Mouse (Mus musculus): ENCODE measurements around the gene Dynlt1f. TPM values are rescaled to one million over a fixed set of nuclear protein-coding genes. Genes with fewer than 3 reads are reported as not detected.
"Not testable (repeated sequence)": the region's sequence is repeated elsewhere in the genome, so short reads cannot be mapped to it uniquely, and the experiment has no call there.

Dynlt1f gene
- total RNA-seq, 2 experiments from 2014 or later = 54.7 to 57.4 TPM

DNA sequence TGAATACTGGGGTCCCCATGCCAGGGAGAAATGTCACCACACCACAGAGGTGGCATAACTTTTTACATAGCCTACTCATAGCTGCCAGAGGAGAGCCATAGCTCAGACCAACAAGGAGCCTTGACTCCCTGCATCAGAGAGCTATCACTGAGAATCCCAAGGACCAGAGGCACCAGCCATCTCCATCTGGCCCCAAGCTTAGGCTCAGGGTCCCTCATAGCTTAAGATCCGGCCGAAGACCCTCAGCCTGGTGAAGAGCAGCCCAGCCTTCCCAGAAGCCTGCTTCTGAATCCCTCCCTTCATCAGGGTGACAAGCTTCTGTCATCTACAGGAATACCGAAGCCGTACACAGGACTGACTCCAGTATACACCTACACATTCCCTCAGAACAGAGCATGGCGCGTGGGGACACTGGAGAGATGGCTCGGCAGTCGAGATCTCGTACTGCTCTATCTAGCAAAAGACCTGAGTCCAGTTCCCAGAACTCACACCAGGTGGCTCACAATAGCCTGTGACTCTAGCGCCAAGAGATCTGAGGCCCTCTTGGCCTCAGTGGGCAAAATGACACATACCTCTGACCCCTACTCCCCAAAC is 15.6 kb downstream of the Dynlt1f start:
- H3K4me3 ChIP-seq; H3K27ac ChIP-seq; DNase-seq; intact Hi-C loops (cut with DNase I): not testable (repeated sequence)

DNA sequence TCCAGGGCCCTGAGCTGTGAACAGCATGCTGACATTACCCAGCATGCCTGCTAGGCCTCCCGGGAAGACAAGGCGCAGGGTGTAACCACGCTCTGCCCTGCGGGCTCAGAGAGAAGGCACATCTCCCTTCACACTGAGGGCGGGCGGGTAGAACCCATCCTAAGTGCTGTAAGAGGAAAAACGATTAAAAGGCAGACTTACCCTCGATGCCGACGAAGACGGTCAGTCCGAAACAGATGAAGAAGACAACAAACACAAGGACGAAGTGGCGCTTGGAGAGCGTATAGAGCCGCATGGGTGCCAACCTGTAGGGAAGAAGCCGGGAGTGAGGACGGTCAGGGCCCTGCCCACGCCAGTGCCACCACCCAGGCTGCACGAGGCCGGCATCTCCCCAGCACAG is 16.2 kb downstream of the Dynlt1f start:
- H3K4me3 ChIP-seq; H3K27ac ChIP-seq; DNase-seq; intact Hi-C loops (cut with DNase I): not testable (repeated sequence)

- peak; percentile 23 for DNase-seq
- H3K27ac ChIP-seq; H3K4me3 ChIP-seq; intact Hi-C loops (cut with DNase I): not testable (repeated sequence)
Observed at GRCm38 (mm10) chr17:6638444-6638843, 17.3 kb downstream of the Dynlt1f start.

GRCm38 (mm10) chr17:6637434-6637833 is 18.3 kb downstream of the Dynlt1f start:
- H3K4me3 ChIP-seq; intact Hi-C loops (cut with DNase I); H3K27ac ChIP-seq; DNase-seq: not testable (repeated sequence)

DNA sequence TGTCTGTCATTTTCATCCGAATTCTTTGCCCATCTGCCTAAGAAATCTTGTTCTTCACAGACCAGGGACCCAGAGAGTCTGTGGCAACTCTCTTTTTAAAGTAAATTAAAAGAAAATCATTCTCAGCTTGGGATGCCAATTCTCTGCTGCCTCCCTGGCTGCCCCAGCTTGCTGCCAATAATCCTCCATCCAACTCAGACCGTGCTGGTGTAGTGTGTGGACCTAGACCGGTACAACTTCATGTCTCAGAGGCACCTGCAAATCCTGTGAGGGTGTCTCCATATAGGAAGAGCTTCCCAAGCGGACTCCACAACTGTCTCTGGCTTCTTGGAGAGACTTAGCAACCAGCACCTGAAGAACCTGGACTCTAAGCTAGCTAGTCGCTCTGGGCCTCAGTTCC is 18.8 kb downstream of the Dynlt1f start:
- intact Hi-C loops (cut with DNase I) = no loop called here
- no peak overlapping the region for H3K27ac ChIP-seq
- no peak for DNase-seq
- H3K4me3 ChIP-seq = no peak overlapping the region
- no peak for TF ChIP-seq CTCF (IDR thresholded peaks at IDR 0.05)

DNA sequence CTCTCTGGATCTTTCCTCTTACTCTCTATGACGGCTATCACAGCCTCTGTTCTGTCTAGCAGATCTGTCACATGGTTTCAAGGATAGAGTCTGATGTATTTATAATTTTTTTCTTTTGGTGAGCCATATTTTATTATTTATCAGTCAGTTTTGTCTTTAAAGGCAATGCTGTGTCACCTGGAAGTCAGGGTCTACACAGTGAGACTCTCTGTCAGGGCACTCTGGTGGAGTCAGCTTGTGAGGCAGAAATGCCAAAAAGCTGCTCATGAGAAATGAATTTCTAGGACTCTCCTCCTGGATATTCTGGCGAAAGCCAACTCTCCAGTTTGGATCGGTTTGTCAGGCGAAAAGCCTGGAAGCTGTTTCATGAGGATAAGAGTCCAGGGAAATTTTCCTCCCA is 19.9 kb downstream of the Dynlt1f start:
- DNase-seq; H3K27ac ChIP-seq; intact Hi-C loops (cut with DNase I); H3K4me3 ChIP-seq: not testable (repeated sequence)

- DNase-seq; H3K4me3 ChIP-seq; intact Hi-C loops (cut with DNase I); H3K27ac ChIP-seq: not testable (repeated sequence)
Observed at GRCm38 (mm10) chr17:6632850-6633249, 22.9 kb downstream of the Dynlt1f start.

GRCm38 (mm10) chr17:6630398-6630797 is 25.3 kb downstream of the Dynlt1f start:
- DNase-seq; H3K27ac ChIP-seq; intact Hi-C loops (cut with DNase I); H3K4me3 ChIP-seq: not testable (repeated sequence)

GRCm38 (mm10) chr17:6624926-6625558 is 30.7 kb downstream of the Dynlt1f start:
- DNase-seq; H3K4me3 ChIP-seq; H3K27ac ChIP-seq; intact Hi-C loops (cut with DNase I): not testable (repeated sequence)

DNA sequence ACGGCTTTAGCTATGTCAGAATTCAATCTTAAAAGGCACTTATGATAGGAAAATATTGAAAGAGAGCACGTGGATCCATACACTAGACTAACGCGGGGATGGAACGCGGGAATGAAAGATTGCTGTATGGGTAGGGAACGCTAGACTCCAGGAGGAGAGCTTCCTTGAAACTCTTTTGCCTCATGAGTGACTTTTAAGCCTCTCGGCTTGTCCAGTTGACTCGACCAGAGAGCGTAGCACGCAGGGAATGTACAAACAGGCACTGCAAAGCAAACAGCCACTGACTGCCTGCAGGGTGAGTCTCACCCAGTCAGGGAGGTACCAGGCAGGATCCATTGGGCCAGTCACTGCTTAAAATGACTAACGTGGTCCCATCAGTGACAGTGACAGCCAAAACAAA is 33.7 kb downstream of the Dynlt1f start:
- intact Hi-C loops (cut with DNase I); DNase-seq; H3K27ac ChIP-seq: not testable (repeated sequence)

DNA sequence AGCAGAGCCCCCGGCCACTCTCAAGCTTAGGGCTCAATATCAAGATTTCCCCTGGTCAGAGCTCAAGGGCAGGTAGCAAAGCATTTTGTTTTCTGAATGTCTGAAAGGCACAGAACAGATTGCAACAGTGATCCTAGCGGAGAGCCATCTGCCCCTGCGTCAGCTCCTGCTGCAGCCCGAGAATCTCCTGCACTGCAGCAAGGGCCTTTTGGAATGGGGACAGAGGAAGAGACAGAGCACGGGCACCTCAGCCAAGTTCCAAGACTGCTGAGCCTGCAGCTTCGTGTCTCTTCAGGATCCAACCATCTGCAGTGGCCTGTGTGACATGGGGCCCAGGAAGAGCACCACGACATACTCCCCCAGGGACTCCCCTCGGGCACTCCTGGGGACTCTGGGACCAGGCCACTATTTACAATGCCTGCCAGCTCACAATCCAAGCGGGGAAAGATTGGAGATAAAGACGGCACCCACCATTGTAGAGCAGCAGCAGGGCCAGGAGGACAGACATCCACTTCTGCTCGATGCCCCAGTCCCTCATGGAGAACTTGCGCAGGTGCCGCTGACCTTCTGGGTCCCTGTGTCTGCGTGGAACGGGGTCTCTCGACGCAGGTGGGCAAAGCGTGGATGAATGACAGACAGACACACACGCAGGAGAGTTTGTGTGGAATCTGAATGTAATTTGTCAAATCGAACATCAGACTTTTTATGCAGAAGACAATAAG is 34.8 kb downstream of the Dynlt1f start:
- H3K27ac ChIP-seq; intact Hi-C loops (cut with DNase I); DNase-seq; H3K4me3 ChIP-seq: not testable (repeated sequence)

More for the DNA sequence above, 33.7 kb downstream of the Dynlt1f start:
- not testable (repeated sequence) for H3K4me3 ChIP-seq

GRCm38 (mm10) chr17:6620035-6620434 is 35.7 kb downstream of the Dynlt1f start:
- H3K27ac ChIP-seq; intact Hi-C loops (cut with DNase I); DNase-seq; H3K4me3 ChIP-seq: not testable (repeated sequence)

DNA sequence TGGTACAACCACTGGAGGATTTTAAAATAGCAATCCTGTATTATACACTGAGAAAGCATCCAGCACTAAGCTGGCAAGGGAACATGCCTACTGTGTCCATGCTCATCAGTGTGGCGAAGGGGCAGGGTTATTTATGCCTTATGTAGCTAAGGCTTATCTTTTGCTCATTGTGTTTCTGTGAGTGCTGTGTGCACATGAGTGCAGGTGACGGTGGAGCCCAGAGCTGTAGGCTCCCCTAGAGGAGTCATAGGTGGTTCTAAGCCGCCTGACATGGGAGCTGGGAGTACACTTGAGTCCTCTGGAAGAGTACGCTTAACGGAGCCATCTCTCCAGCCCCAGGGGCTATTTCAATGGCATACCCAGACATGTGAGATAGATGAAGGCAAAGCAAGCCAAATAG is 36.4 kb downstream of the Dynlt1f start:
- intact Hi-C loops (cut with DNase I) = not testable (repeated sequence)

GRCm38 (mm10) chr17:6617689-6618400 is 37.9 kb downstream of the Dynlt1f start:
- H3K4me3 ChIP-seq; H3K27ac ChIP-seq; DNase-seq; intact Hi-C loops (cut with DNase I): not testable (repeated sequence)

More for the DNA sequence above, 36.4 kb downstream of the Dynlt1f start:
- H3K4me3 ChIP-seq, DNase-seq, H3K27ac ChIP-seq: not testable (repeated sequence)

DNA sequence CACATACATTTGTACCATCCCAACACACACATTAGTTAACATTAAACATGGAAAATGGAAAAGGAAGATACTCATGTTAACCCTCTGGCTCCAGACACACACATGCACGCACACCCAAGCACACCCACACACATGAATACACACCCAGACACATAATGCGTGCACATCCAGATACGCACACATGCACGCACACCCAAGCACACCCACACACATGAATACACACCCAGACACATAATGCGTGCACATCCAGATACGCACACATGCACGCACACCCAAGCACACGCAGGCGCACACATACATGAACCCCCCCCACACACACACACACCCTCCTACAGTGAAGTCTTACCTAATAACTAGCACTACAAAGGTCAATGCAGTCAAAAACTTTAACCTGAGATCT is 39.0 kb downstream of the Dynlt1f start:
- H3K4me3 ChIP-seq; DNase-seq; H3K27ac ChIP-seq; intact Hi-C loops (cut with DNase I): not testable (repeated sequence)

GRCm38 (mm10) chr17:6614316-6614715 is 41.4 kb downstream of the Dynlt1f start:
- intact Hi-C loops (cut with DNase I); DNase-seq; H3K27ac ChIP-seq; H3K4me3 ChIP-seq: not testable (repeated sequence)

DNA sequence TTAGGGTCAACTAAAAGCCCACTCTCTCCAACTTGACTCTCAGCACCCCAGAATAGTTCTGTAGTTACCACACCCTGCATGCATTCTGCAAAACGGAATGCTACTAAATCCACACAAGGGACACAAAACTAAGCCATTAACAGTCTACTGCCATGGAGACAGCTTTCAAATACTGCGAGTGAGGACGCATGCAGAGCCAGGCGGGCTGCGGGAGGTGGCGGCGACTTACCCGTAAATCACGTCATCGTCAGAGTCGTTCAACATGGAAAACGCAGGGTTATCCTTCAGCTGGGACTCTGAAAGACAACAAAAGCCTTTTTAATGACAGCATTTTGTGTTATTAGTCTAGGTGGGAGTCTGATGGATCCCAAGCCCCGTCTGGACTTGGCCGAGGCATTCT is 42.2 kb downstream of the Dynlt1f start:
- intact Hi-C loops (cut with DNase I); DNase-seq: not testable (repeated sequence)

GRCm38 (mm10) chr17:6605347-6605746 is 50.4 kb downstream of the Dynlt1f start:
- H3K27ac ChIP-seq; DNase-seq; H3K4me3 ChIP-seq; intact Hi-C loops (cut with DNase I): not testable (repeated sequence)

More for the DNA sequence above, 42.2 kb downstream of the Dynlt1f start:
- not testable (repeated sequence) for H3K27ac ChIP-seq, H3K4me3 ChIP-seq
